9 mouse cellular contexts compared by ENCODE assay signal in genomic region chr6:30381116-30381515, GRCm38 (mm10). TPM values are rescaled to one million over a fixed set of nuclear protein-coding genes. Genes with fewer than 3 reads are reported as not detected.
DNase-seq lines count a peak whose midpoint lies in the region; ATAC-seq and TF ChIP-seq lines count a peak whose summit lies in the region.
"Had no signal": no experiment of that assay in that cellular context is flagged by ENCODE, and none has a peak within 500 bp of the region (broad histone marks: within the 10 kb centered on the region; RNA-seq: fewer than 3 reads in every experiment).

No protein-coding gene starts in this region.

- no peak overlapping the region for H3K9ac ChIP-seq in heart, embryonic 11.5 days (ENCODE audit: low read depth, low read length)
- no peak overlapping the region for H3K9ac ChIP-seq in lung, postnatal 0 days (replicated peaks; ENCODE audit: low read depth)
- H3K9ac ChIP-seq: limb, embryonic 12.5 days had no signal

- H3K4me3 ChIP-seq in heart, embryonic 11.5 days (ENCODE audit: low read depth, low read length): no peak overlapping the region
- no peak overlapping the region for H3K4me3 ChIP-seq in lung, postnatal 0 days (ENCODE audit: low read depth, low read length)
- H3K4me3 ChIP-seq: limb, embryonic 12.5 days had no signal

- no peaks in the 10 kb centered on the region for H3K27me3 ChIP-seq in heart, embryonic 11.5 days (ENCODE audit: control insufficient read depth, insufficient read depth, low read length)
- no peaks in the 10 kb centered on the region for H3K27me3 ChIP-seq in lung, postnatal 0 days (replicated peaks; ENCODE audit: insufficient read depth, low read length)
- H3K27me3 ChIP-seq: limb, embryonic 12.5 days had no signal

- peak; percentile 10; the same call in 1 of the 2 replicates for TF ChIP-seq CTCF in lung, postnatal 0 days (IDR thresholded peaks at IDR 0.05)

- no peak overlapping the region for H3K27ac ChIP-seq in heart, embryonic 11.5 days (ENCODE audit: low read depth, low read length)
- no peak overlapping the region for H3K27ac ChIP-seq in lung, postnatal 0 days (ENCODE audit: low read length)
- H3K27ac ChIP-seq: limb, embryonic 12.5 days had no signal

- 65% methylated on average over 3 of the region's 3 CpGs for WGBS in heart, embryonic 11.5 days (ENCODE audit: insufficient replicate concordance)
- WGBS in lung, postnatal 0 days: 51% methylated on average over 3 of the region's 3 CpGs

- no peak for TF ChIP-seq EP300 in lung, postnatal 0 days (IDR thresholded peaks at IDR 0.05)

- DNase-seq in heart, adult 11 months: peak; percentile 83
- DNase-seq in lung, postnatal 0 days (ENCODE audit: low spot score): no peak
- DNase-seq in lung, postnatal 14 days: no peak
- peak; percentile 71 for DNase-seq in R1 (ENCODE audit: low read depth, low spot score)
- peak; percentile 20 for DNase-seq in naive thymus-derived CD4-positive, alpha-beta T cell, adult 2 months (ENCODE audit: low read depth)
- no peak for DNase-seq in kidney, adult 11 months

- H3K9me3 ChIP-seq in heart, embryonic 11.5 days (replicated peaks; ENCODE audit: control insufficient read depth, low read length): no peaks in the 10 kb centered on the region
- H3K9me3 ChIP-seq in lung, postnatal 0 days (ENCODE audit: low read length): no peaks in the 10 kb centered on the region
- H3K9me3 ChIP-seq: limb, embryonic 12.5 days had no signal

- 0 out of 2 replicates have a peak, but pooled peaks cover 6% of the 10 kb centered on the region for H3K4me1 ChIP-seq in heart, embryonic 11.5 days (ENCODE audit: control insufficient read depth, insufficient read depth, low read length)
- H3K4me1 ChIP-seq in lung, postnatal 0 days (ENCODE audit: insufficient read depth, low read depth, low read length): no peaks in the 10 kb centered on the region
- H3K4me1 ChIP-seq: limb, embryonic 12.5 days had no signal

- H3K4me2 ChIP-seq in heart, embryonic 11.5 days: no peak overlapping the region
- H3K4me2 ChIP-seq in lung, postnatal 0 days (replicated peaks; ENCODE audit: low read depth, low read length): no peak overlapping the region
- H3K4me2 ChIP-seq: limb, embryonic 12.5 days had no signal

- ATAC-seq in heart, embryonic 11.5 days (replicated peaks; ENCODE audit: insufficient number of reproducible peaks, low FRiP score, low TSS enrichment): no peak
- no peak for ATAC-seq in lung, postnatal 0 days
- no peak for ATAC-seq in cerebellum, adult (ENCODE audit: insufficient number of reproducible peaks, low FRiP score, low TSS enrichment)

- peaks cover 28% of the 10 kb centered on the region for H3K36me3 ChIP-seq in heart, embryonic 11.5 days (ENCODE audit: control insufficient read depth, insufficient read depth, low read length)
- H3K36me3 ChIP-seq in lung, postnatal 0 days (ENCODE audit: insufficient read depth, low read length): peaks cover 17% of the 10 kb centered on the region

RNA-seq across cellular contexts. Expression of gene Zc3hc1, which starts 9.7 kb away (rescaled TPM):
- 49.1 and 54.6 TPM in 2 replicates for polyA plus RNA-seq in heart, embryonic 11.5 days (2014; fragmentation: Nextera tagmentation; extraction: Ambion mirVana)
- 22.9 and 23.6 TPM in 2 replicates for polyA plus RNA-seq in lung, postnatal 0 days (2015; fragmentation: Nextera tagmentation; extraction: Ambion mirVana)

RNA-seq across cellular contexts. Expression of gene Klhdc10, which starts 20.6 kb away (rescaled TPM):
- 24.9 and 28.2 TPM in 2 replicates for polyA plus RNA-seq in heart, embryonic 11.5 days (2014; fragmentation: Nextera tagmentation; extraction: Ambion mirVana)
- polyA plus RNA-seq in lung, postnatal 0 days (2015; fragmentation: Nextera tagmentation; extraction: Ambion mirVana): 7.9 and 8.9 TPM in 2 replicates

Comparison
In these comparisons a context has a peak if more than half of its experiments do, and no peak if none do; other contexts are left out.
1. DNase-seq: peak in heart, adult 11 months (single experiment), R1 (single experiment) and naive thymus-derived CD4-positive, alpha-beta T cell, adult 2 months (single experiment); none in lung, postnatal 0 days (single experiment), lung, postnatal 14 days (single experiment) and kidney, adult 11 months (single experiment).